Mouse (Mus musculus) CD4-positive naive resting alpha-beta T cell, adult 76 days (primary cell): ENCODE data around the gene Vmn1r84. TPM values are rescaled to one million over a fixed set of nuclear protein-coding genes. Genes with fewer than 3 reads are reported as not detected.

Source experiments
- total RNA-seq: library from RNA; stranded (reverse); gene quantifications from one replicate; pipeline ENCODE4 v1.2.4, GENCODE M21; 2023

Vmn1r84 gene
- not detected for total RNA-seq

GRCm38 (mm10) chr7:12369173-12369572 lies at the start of gene Vmn1r84:
Gene Vmn1r84 (minus strand): TSS chr7:12369273.

GRCm38 (mm10) chr7:12329381-12329780 lies 39.7 kb downstream of the Vmn1r84 start, which contains the start of gene Vmn1r83:
Gene Vmn1r83 (minus strand): TSS chr7:12329481.

Other genes with a start within 250 kb of the Vmn1r84 start
- not detected for gene Vmn1r78, start 219.0 kb downstream of the Vmn1r84 start, total RNA-seq
- not detected for gene Vmn1r79, start 198.0 kb downstream of the Vmn1r84 start, total RNA-seq
- gene Vmn1r80, start 180.0 kb downstream of the Vmn1r84 start, total RNA-seq, result not detected
- gene Vmn1r81, start 101.0 kb downstream of the Vmn1r84 start, total RNA-seq, result not detected
- gene Vmn1r82, start 68.8 kb downstream of the Vmn1r84 start, total RNA-seq, result not detected
- not detected for gene Vmn1r83, start 39.8 kb downstream of the Vmn1r84 start, total RNA-seq
- gene Zfp551, start 53.5 kb upstream of the Vmn1r84 start, total RNA-seq, result 1.6 TPM
- 3.8 TPM for gene Zfp606, start 109.0 kb upstream of the Vmn1r84 start, total RNA-seq
- gene 2900092C05Rik, start 143.2 kb upstream of the Vmn1r84 start, total RNA-seq, result not detected
- gene Vmn2r53, start 239.5 kb upstream of the Vmn1r84 start, total RNA-seq, result 0.03 TPM